Mouse (Mus musculus) liver, adult 2 months (tissue): Measurements from ENCODE around the gene Lypd1.

Source experiments
- CTCF ChIP-seq: fragments of 200-500 bp; IDR thresholded peaks from 2 replicates; pipeline ENCODE4 v1.5.1; 2011; ENCODE audit warnings: low read depth, low read length, control low read depth
- POLR2A ChIP-seq: fragments of 200-500 bp; IDR thresholded peaks from 2 replicates; pipeline ENCODE4 v1.6.1; 2011; ENCODE audit warnings: low read length, control low read depth; ENCODE audit not compliant: insufficient read depth; ENCODE audit errors: extremely low read depth

DNA sequence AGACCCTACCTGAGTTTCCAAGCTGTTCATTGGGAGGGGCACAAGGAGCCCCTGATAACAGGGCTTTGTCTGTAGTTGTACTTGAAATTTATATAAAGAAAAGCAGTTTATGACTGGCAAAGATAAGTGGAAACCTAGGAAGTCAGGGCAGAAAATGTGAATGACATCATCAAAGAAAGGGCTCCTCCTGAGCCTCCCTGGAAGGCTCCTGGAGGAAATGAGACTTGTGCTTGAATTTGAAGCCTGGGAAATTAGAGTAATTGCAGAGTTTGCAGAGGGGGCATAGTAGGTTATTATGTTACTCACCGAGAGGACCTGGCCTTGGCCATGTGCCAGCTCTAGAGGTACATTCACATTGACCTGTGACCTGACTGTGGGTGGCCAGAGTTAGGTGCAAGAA lies 75.4 kb downstream of the Lypd1 start:
- no peak for TF ChIP-seq CTCF
- no peak for TF ChIP-seq POLR2A
